Mouse (Mus musculus) C2C12 (cell line): ENCODE results near the gene Rpl3.

Experiments used
- CTCF ChIP-seq: IDR thresholded peaks from one replicate; pipeline ENCODE4 v1.5.1; 2011; ENCODE audit not compliant: control insufficient read depth, insufficient read depth, insufficient read length
- USF1 ChIP-seq: IDR thresholded peaks from one replicate; pipeline ENCODE4 v1.6.1; 2011; ENCODE audit warnings: low read depth, mild to moderate bottlenecking, control low read depth, moderate library complexity

GRCm38 (mm10) chr15:80069171-80069570, 22.5 kb downstream of the Rpl3 start:
- TF ChIP-seq USF1 (no peak), CTCF (no peak)
